Mouse (Mus musculus): ENCODE measurements around the gene Dlg1. TPM values are rescaled to one million over a fixed set of nuclear protein-coding genes. Genes with fewer than 3 reads are reported as not detected.

The Dlg1 gene
- polyA plus RNA-seq, 1 experiment from 2014 or later = 12.7 TPM

DNA sequence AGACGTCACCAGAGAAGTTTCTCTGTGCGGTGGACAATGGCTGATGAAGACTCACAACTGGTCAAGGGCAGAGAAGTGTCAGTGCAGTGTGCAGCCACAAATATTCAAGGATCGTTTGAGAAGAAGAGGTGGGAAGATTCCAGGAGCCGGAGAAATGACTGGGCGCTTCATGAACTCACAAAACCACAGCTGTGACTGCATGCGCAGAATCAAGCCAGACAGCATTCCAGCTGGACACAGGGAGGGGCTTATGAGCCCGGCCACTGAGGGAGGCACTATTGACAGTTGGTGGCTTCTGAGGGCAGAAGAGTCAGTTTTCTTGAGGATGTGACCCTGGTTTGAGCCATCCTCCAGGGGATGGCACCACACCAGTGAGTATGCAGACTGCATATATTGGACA, 24.9 kb upstream of the Dlg1 start:
- no peaks in the 10 kb centered on the region for H3K36me3 ChIP-seq (ENCODE audit: insufficient read depth, low read length)
- H3K9ac ChIP-seq (replicated peaks; ENCODE audit: low read depth) = no peak overlapping the region
- no peak overlapping the region for H3K27ac ChIP-seq (ENCODE audit: low read length)
- H3K4me1 ChIP-seq (ENCODE audit: insufficient read depth, low read depth, low read length) = no peaks in the 10 kb centered on the region
- no peaks in the 10 kb centered on the region for H3K27me3 ChIP-seq (replicated peaks; ENCODE audit: insufficient read depth, low read length)
- TF ChIP-seq EP300 (IDR thresholded peaks at IDR 0.05) (no peak), CTCF (IDR thresholded peaks at IDR 0.05) (no peak)
- H3K9me3 ChIP-seq (ENCODE audit: low read length) = no peaks in the 10 kb centered on the region
- DNase-seq (ENCODE audit: low spot score) (peak; percentile 57), ATAC-seq (peak; percentile 69)
- no peak overlapping the region; the same call in 1 of the 2 replicates for H3K4me2 ChIP-seq (replicated peaks; ENCODE audit: low read depth, low read length)
- H3K4me3 ChIP-seq (ENCODE audit: low read depth, low read length) = no peak overlapping the region
- WGBS = 35% methylated on average over 7 of the region's 7 CpGs

DNA sequence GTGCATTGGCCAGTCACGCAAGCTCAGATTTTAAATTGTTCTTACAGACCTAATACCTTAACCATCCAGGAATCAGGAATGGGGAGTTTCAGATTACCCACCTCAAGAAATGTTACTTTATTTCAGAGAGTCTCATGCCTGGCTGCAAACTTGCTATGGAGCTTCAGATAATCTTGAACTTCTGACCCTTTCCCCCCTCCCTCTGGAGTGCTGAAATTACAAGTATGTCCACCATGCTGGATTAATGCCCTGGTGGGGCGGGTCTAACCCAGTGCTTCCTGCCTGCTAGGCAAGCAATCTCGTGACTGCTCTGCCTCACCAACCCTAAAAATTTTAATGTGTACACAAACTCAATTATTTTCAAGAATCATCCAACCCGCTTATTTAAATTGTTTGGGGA, 23.3 kb upstream of the Dlg1 start:
- Histone ChIP-seq H3K4me1 (ENCODE audit: insufficient read depth, low read depth, low read length) (no peaks in the 10 kb centered on the region), H3K36me3 (ENCODE audit: insufficient read depth, low read length) (no peaks in the 10 kb centered on the region), H3K4me2 (replicated peaks; ENCODE audit: low read depth, low read length) (no peak overlapping the region), H3K9me3 (ENCODE audit: low read length) (no peaks in the 10 kb centered on the region), H3K27me3 (replicated peaks; ENCODE audit: insufficient read depth, low read length) (no peaks in the 10 kb centered on the region), H3K9ac (replicated peaks; ENCODE audit: low read depth) (no peak overlapping the region), H3K4me3 (ENCODE audit: low read depth, low read length) (no peak overlapping the region), H3K27ac (ENCODE audit: low read length) (no peak overlapping the region)
- ATAC-seq = no peak
- 49% methylated on average over 4 of the region's 4 CpGs for WGBS
- TF ChIP-seq CTCF (IDR thresholded peaks at IDR 0.05) (no peak), EP300 (IDR thresholded peaks at IDR 0.05) (no peak)
- peak; percentile 29 for DNase-seq (ENCODE audit: low spot score)

GRCm38 (mm10) chr16:31641776-31642175, 21.5 kb upstream of the Dlg1 start:
- H3K9me3 ChIP-seq (ENCODE audit: low read length) = no peaks in the 10 kb centered on the region
- H3K9ac ChIP-seq (replicated peaks; ENCODE audit: low read depth) = no peak overlapping the region
- WGBS = 62% methylated on average over 4 of the region's 4 CpGs
- H3K36me3 ChIP-seq (ENCODE audit: insufficient read depth, low read length) = no peaks in the 10 kb centered on the region
- no peak overlapping the region for H3K4me2 ChIP-seq (replicated peaks; ENCODE audit: low read depth, low read length)
- H3K27ac ChIP-seq (ENCODE audit: low read length) = no peak overlapping the region
- ATAC-seq (no peak), DNase-seq (ENCODE audit: low spot score) (no peak)
- TF ChIP-seq EP300 (IDR thresholded peaks at IDR 0.05) = no peak
- no peak for TF ChIP-seq CTCF (IDR thresholded peaks at IDR 0.05)
- H3K27me3 ChIP-seq (replicated peaks; ENCODE audit: insufficient read depth, low read length) = no peaks in the 10 kb centered on the region
- H3K4me3 ChIP-seq (ENCODE audit: low read depth, low read length) = no peak overlapping the region
- H3K4me1 ChIP-seq (ENCODE audit: insufficient read depth, low read depth, low read length) = no peaks in the 10 kb centered on the region

DNA sequence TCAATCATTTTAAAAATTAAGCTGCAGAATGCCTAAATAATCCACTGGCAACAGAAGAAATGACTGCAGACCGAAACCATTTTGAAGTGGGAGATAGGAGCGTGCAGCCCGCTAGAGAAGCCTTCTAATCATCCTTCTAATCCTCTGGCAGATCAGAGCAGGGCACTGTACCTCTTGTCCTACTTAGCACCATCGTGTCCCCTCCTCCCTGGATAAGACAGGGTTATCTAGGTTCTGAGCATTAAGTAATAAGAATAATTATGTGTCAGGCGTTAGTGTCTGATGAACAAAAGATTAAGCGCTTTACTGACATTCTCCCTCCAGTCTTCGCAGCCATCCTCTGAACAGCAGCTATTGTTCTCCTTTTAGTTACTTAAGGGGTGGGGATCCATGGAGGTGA, 16.0 kb upstream of the Dlg1 start:
- WGBS = 58% methylated on average over 7 of the region's 7 CpGs
- TF ChIP-seq EP300 (IDR thresholded peaks at IDR 0.05) = no peak
- no peak for TF ChIP-seq CTCF (IDR thresholded peaks at IDR 0.05)
- no peak overlapping the region for H3K4me2 ChIP-seq (replicated peaks; ENCODE audit: low read depth, low read length)
- DNase-seq (ENCODE audit: low spot score) (no peak), ATAC-seq (no peak)
- H3K9ac ChIP-seq (replicated peaks; ENCODE audit: low read depth) = no peak overlapping the region
- H3K4me3 ChIP-seq (ENCODE audit: low read depth, low read length) = no peak overlapping the region
- no peak overlapping the region for H3K27ac ChIP-seq (ENCODE audit: low read length)
- H3K36me3 ChIP-seq (ENCODE audit: insufficient read depth, low read length) = no peaks in the 10 kb centered on the region
- no peaks in the 10 kb centered on the region for H3K4me1 ChIP-seq (ENCODE audit: insufficient read depth, low read depth, low read length)
- H3K27me3 ChIP-seq (replicated peaks; ENCODE audit: insufficient read depth, low read length) = no peaks in the 10 kb centered on the region
- H3K9me3 ChIP-seq (ENCODE audit: low read length) = no peaks in the 10 kb centered on the region

- TF ChIP-seq CTCF (IDR thresholded peaks at IDR 0.05) (no peak), EP300 (IDR thresholded peaks at IDR 0.05) (no peak)
- WGBS = 17% methylated on average over 6 of the region's 6 CpGs
- no peaks in the 10 kb centered on the region for H3K27me3 ChIP-seq (replicated peaks; ENCODE audit: insufficient read depth, low read length)
- no peak overlapping the region for H3K4me2 ChIP-seq (replicated peaks; ENCODE audit: low read depth, low read length)
- H3K9ac ChIP-seq (replicated peaks; ENCODE audit: low read depth) = no peak overlapping the region
- no peaks in the 10 kb centered on the region for H3K9me3 ChIP-seq (ENCODE audit: low read length)
- H3K36me3 ChIP-seq (ENCODE audit: insufficient read depth, low read length) = no peaks in the 10 kb centered on the region
- ATAC-seq (no peak), DNase-seq (ENCODE audit: low spot score) (no peak)
- no peaks in the 10 kb centered on the region for H3K4me1 ChIP-seq (ENCODE audit: insufficient read depth, low read depth, low read length)
- no peak overlapping the region for H3K27ac ChIP-seq (ENCODE audit: low read length)
- no peak overlapping the region for H3K4me3 ChIP-seq (ENCODE audit: low read depth, low read length)
These were observed 12.5 kb upstream of the Dlg1 start for GRCm38 (mm10) chr16:31650788-31651187.

DNA sequence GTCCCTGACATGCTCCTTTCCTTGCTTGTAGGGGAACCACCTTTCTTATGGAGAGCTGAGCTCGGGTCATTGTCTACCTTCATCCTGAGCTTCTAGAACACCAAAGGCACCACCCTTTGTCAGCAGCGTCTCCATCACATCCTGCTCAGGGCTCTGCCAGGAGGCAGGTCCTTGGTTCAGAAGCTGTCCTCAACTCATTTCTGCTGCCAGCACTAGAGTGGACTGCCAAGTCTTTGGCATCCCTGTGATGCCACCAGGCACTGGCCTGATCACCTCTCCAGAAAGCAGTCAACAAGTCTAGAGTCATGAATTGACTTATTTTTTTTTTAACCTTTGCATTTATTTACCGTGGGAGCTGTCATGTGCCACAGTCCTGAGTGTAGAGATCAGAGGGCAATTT, 11.7 kb upstream of the Dlg1 start:
- DNase-seq (ENCODE audit: low spot score) (no peak), ATAC-seq (no peak)
- H3K4me2 ChIP-seq (replicated peaks; ENCODE audit: low read depth, low read length) = no peak overlapping the region

More for the DNA sequence above, 11.7 kb upstream of the Dlg1 start:
- no peak for TF ChIP-seq CTCF (IDR thresholded peaks at IDR 0.05)
- TF ChIP-seq EP300 (IDR thresholded peaks at IDR 0.05) = no peak
- no peaks in the 10 kb centered on the region for H3K27me3 ChIP-seq (replicated peaks; ENCODE audit: insufficient read depth, low read length)
- no peaks in the 10 kb centered on the region for H3K9me3 ChIP-seq (ENCODE audit: low read length)
- H3K9ac ChIP-seq (replicated peaks; ENCODE audit: low read depth) = no peak overlapping the region
- no peaks in the 10 kb centered on the region for H3K36me3 ChIP-seq (ENCODE audit: insufficient read depth, low read length)
- no peak overlapping the region for H3K4me3 ChIP-seq (ENCODE audit: low read depth, low read length)
- H3K27ac ChIP-seq (ENCODE audit: low read length) = no peak overlapping the region
- WGBS = 61% methylated on average over 3 of the region's 3 CpGs
- H3K4me1 ChIP-seq (ENCODE audit: insufficient read depth, low read depth, low read length) = no peaks in the 10 kb centered on the region
